Mouse (Mus musculus) liver, embryonic 14.5 days (tissue): ENCODE data around the gene Rpl18a.

Experiments used
- CTCF ChIP-seq: IDR thresholded peaks from 2 replicates; pipeline ENCODE4 v1.5.1; 2016; ENCODE audit warnings: antibody characterized with exemption, low read depth, control low read depth
- EP300 ChIP-seq: IDR thresholded peaks from 2 replicates; pipeline ENCODE4 v1.6.1; 2016; ENCODE audit warnings: antibody characterized with exemption, low read depth

- no peak for TF ChIP-seq EP300
- no peak for TF ChIP-seq CTCF
Measured at GRCm38 (mm10) chr8:70924151-70924550, 26.9 kb upstream of the Rpl18a start.
